Mouse (Mus musculus) embryonic fibroblast, embryonic 13.5 days (primary cell): ENCODE results near the gene Coq4.

Source experiments
- CTCF ChIP-seq: IDR thresholded peaks from 2 replicates; pipeline ENCODE4 v1.5.1; 2011; ENCODE audit warnings: mild to moderate bottlenecking, control low read depth, low read length, moderate library complexity, borderline replicate concordance; ENCODE audit not compliant: insufficient read depth
- POLR2A ChIP-seq: IDR thresholded peaks from 2 replicates; pipeline ENCODE4 v1.6.1; 2011; ENCODE audit warnings: low read depth, mild to moderate bottlenecking, control low read depth, low read length, moderate library complexity

DNA sequence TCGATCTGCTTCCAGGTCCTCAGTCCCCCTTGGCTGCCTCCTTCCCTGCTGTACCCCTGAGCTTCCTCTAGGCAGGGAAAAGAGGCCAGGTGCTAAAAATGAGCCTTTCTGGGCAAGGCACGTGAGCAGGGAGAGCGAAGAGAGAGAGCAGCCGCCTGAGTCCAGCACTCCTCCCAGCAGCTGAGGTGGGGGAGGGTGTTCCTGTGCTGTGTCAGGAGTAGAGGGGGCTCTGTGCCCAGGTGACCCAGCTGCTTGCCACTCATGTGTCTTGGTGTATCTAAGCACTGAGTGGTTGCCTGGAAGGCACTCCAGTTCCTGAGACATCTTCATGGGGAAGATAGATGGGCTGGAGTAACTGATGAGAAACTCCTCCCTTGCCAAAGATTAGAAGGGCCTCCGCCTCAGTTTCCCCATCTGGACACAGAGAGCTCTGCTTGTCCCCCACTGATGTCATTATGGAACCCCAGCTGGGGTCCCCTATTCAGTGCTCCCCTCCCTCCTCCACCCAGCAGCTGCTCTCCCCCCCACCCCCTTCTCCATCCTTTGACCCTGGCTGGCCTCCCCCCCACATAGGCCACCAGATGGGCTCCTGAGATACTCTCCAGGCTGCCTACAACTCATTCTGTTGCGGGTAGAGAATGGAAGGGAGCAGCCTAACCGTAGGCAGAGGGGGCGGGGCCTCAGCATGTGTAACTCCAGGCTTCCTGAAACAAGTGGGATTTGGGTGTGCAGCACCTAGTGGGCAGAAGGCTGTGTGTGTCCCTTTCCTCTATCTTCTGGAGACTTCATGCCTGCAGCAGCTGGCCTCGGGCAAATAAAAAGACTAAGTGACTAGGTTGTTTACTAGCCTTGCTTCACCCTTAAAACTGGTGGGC, 56.2 kb downstream of the Coq4 start:
- TF ChIP-seq CTCF, result no peak
- no peak for TF ChIP-seq POLR2A
